Mouse (Mus musculus): ENCODE measurements at regions not wholly inside any gene's neighbourhood (a gene's known extent, or its start where the extent isn't known, plus 50 kb on each side); places are given as distances from the start of the nearest gene placed in this dataset.

DNA sequence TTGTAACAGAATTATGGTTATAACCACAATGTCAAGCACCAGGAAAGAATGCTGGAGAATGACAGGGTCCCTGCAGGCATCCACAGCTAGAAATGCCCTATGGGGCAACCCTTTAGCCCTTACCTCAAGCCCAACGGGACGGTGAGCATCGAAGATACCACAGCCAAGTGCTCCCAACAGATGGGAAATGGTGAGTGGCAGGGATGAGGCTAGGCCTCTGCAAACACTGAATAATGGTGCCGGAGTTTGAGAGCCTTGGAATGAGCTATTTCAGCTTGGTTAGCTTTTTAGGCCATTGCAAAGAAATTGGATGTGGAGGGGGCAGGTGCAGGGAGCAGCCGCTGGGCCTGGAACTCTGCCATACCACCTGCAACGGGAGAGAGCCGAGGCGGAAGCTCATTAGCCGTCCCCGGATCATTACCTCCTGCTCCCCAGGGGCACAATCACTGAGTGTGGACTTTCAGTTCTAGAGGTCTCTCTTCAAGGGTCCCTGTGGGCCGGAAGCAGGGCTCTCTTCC lies 117.9 kb downstream of the Usp31 start:
- Histone ChIP-seq H3K4me3 (ENCODE audit: low read length) (no peak overlapping the region), H3K9me3 (replicated peaks; ENCODE audit: control insufficient read depth, low read length) (no peaks in the 10 kb centered on the region), H3K4me2 (ENCODE audit: low read depth, low read length) (no peak overlapping the region), H3K27me3 (ENCODE audit: control insufficient read depth, insufficient read depth, low read length) (no peaks in the 10 kb centered on the region; the same call in 1 of the 2 replicates), H3K9ac (ENCODE audit: low read length) (no peak overlapping the region), H3K36me3 (ENCODE audit: control insufficient read depth, insufficient read depth) (no peaks in the 10 kb centered on the region), H3K4me1 (ENCODE audit: control insufficient read depth, insufficient read depth, low read length) (no peaks in the 10 kb centered on the region), H3K27ac (ENCODE audit: low read length) (no peak overlapping the region)
- WGBS = 76% methylated on average over 11 of the region's 11 CpGs
- ATAC-seq (replicated peaks; ENCODE audit: extremely low read depth, insufficient read depth, low FRiP score) = no peak

DNA sequence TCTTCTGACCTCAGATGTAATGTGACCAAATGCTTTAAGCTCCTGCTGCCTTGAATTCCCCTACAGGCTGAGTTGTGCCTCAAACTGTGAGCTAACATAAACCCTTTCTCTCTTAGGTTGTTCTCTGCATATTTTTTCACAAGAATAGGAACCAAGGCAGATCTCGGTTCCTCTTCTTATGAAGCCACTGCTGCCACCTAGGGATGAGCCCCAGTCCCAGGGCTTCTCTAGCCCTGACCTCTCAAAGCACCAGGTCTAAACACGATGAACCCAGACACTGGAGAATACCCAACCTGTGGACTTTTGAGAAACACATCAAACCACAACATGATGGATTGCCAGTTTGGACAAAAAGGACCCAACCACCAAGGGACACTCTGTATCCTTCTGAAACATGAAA lies 119.3 kb downstream of the Usp31 start:
- no peak overlapping the region for H3K27ac ChIP-seq (ENCODE audit: low read length)
- WGBS = 50% methylated on average over 2 of the region's 2 CpGs
- H3K27me3 ChIP-seq (ENCODE audit: control insufficient read depth, insufficient read depth, low read length) = no peaks in the 10 kb centered on the region; the same call in 1 of the 2 replicates
- no peaks in the 10 kb centered on the region for H3K9me3 ChIP-seq (replicated peaks; ENCODE audit: control insufficient read depth, low read length)
- no peak overlapping the region for H3K9ac ChIP-seq (ENCODE audit: low read length)
- no peaks in the 10 kb centered on the region for H3K36me3 ChIP-seq (ENCODE audit: control insufficient read depth, insufficient read depth)
- H3K4me3 ChIP-seq (ENCODE audit: low read length) = no peak overlapping the region
- H3K4me2 ChIP-seq (ENCODE audit: low read depth, low read length) = no peak overlapping the region
- no peaks in the 10 kb centered on the region for H3K4me1 ChIP-seq (ENCODE audit: control insufficient read depth, insufficient read depth, low read length)
- no peak for ATAC-seq (replicated peaks; ENCODE audit: extremely low read depth, insufficient read depth, low FRiP score)

DNA sequence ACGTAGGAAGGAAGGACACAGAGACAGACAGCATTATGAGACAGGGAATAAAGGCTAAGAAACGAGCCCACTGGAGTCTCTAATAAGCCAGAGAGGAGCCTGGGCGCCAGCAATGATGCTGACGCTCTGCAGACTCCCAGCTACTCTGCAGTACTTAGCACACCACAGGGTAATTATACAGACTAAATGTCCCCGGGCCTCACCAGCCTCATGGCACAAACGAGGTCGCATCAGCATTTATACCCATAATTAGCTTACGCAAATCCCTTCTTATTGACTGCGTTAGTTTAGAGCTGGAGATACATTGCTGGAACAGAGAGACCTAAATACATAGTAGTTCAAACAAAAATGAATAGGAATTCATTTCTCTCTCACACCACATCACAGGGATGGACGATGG lies 121.3 kb downstream of the Usp31 start:
- no peaks in the 10 kb centered on the region for H3K36me3 ChIP-seq (ENCODE audit: control insufficient read depth, insufficient read depth)
- H3K9ac ChIP-seq (ENCODE audit: low read length) = no peak overlapping the region
- H3K4me3 ChIP-seq (ENCODE audit: low read length) = no peak overlapping the region
- no peak overlapping the region for H3K4me2 ChIP-seq (ENCODE audit: low read depth, low read length)
- H3K4me1 ChIP-seq (ENCODE audit: control insufficient read depth, insufficient read depth, low read length) = no peaks in the 10 kb centered on the region
- H3K9me3 ChIP-seq (replicated peaks; ENCODE audit: control insufficient read depth, low read length) = no peaks in the 10 kb centered on the region
- no peak for ATAC-seq (replicated peaks; ENCODE audit: extremely low read depth, insufficient read depth, low FRiP score)
- WGBS = 80% methylated on average over 10 of the region's 10 CpGs
- H3K27ac ChIP-seq (ENCODE audit: low read length) = no peak overlapping the region
- H3K27me3 ChIP-seq (ENCODE audit: control insufficient read depth, insufficient read depth, low read length) = no peaks in the 10 kb centered on the region; the same call in 1 of the 2 replicates

DNA sequence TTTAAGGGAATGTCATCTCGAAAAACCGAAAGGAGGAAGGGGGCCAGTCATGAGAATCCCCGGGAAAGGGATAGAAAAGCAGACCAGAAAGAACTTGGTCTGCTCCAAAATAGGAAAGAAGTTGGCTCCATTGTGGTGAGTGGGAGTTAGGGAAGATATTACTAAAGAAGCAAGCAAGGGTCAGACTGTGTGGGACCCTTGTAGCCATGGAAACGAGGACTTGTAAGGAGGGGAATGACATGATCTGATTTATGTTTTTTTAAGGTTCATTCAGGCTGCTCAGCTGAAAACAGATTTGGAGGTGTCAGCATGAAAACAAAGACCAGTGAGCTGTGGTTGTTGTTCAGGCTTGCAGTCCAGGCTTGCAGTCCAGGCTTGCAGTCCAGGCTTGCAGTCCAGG lies 127.6 kb downstream of the Usp31 start:
- peak overlapping the region; percentile 35; the same call in 1 of the 2 replicates for H3K27ac ChIP-seq (ENCODE audit: low read length)
- H3K4me1 ChIP-seq (ENCODE audit: control insufficient read depth, insufficient read depth, low read length) = no peaks in the 10 kb centered on the region
- ATAC-seq (replicated peaks; ENCODE audit: extremely low read depth, insufficient read depth, low FRiP score) = no peak
- H3K36me3 ChIP-seq (ENCODE audit: control insufficient read depth, insufficient read depth) = no peaks in the 10 kb centered on the region
- no peaks in the 10 kb centered on the region for H3K27me3 ChIP-seq (ENCODE audit: control insufficient read depth, insufficient read depth, low read length)
- H3K4me3 ChIP-seq (ENCODE audit: low read length) = no peak overlapping the region
- no peaks in the 10 kb centered on the region for H3K9me3 ChIP-seq (replicated peaks; ENCODE audit: control insufficient read depth, low read length)
- 64% methylated on average over 4 of the region's 4 CpGs for WGBS
- no peak overlapping the region for H3K4me2 ChIP-seq (ENCODE audit: low read depth, low read length)
- no peak overlapping the region for H3K9ac ChIP-seq (ENCODE audit: low read length)

DNA sequence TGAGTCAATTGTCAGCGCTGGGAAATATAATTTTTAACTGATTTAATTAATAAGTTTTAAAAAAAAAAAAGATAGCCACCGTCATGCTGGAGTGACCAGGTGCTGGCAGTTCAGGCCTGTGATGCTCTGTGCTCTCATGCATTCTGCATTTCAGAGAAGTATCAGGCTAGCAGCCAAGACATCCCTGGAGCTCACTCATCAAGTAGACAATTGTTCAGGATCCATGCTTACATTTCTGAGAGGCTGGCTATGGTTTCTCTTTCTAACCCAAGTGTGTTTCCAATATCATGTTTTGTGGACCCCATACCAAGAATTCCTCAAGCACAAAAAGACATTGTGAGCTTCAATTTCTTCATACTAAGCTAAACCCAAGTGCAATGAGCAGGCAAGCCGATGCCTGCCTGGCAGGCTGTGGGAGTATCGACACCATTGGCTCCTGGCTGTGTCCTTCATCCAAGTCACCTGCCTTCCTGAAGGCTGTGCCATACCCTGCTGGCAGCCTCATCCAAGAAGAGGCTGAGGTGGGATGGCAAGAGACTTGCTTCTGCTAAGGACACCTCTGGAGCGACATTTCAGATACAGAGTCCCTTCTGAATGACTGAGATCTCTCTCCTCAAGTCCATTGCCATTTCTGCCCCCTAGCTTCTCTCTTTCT lies 134.2 kb downstream of the Usp31 start:
- Histone ChIP-seq H3K36me3 (ENCODE audit: control insufficient read depth, insufficient read depth) (no peaks in the 10 kb centered on the region), H3K9me3 (replicated peaks; ENCODE audit: control insufficient read depth, low read length) (no peaks in the 10 kb centered on the region), H3K4me3 (ENCODE audit: low read length) (no peak overlapping the region), H3K27me3 (ENCODE audit: control insufficient read depth, insufficient read depth, low read length) (no peaks in the 10 kb centered on the region), H3K9ac (ENCODE audit: low read length) (no peak overlapping the region), H3K4me1 (ENCODE audit: control insufficient read depth, insufficient read depth, low read length) (no peaks in the 10 kb centered on the region), H3K4me2 (ENCODE audit: low read depth, low read length) (no peak overlapping the region), H3K27ac (ENCODE audit: low read length) (no peak overlapping the region)
- 72% methylated on average over 5 of the region's 5 CpGs for WGBS
- no peak for ATAC-seq (replicated peaks; ENCODE audit: extremely low read depth, insufficient read depth, low FRiP score)

DNA sequence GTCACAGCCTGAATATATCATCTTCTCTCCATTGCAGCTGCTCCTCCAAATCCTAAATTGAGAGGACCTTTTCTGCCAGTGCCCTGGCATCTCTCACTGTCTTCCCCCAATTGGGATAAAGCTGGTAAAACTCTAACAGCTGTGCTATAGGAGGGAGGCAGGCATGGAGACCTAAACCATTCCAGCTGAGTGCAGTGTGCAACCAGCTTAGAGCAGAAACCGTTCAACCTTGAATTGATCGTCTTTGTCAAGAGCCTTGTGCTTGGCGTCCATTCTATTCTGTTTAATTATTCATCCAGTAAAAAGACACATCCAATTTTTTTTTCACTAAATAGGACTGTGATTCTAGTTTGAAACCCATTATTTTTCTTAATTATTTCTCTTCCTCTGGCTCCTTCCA lies 135.3 kb downstream of the Usp31 start:
- H3K27ac ChIP-seq (ENCODE audit: low read length) = no peak overlapping the region

DNA sequence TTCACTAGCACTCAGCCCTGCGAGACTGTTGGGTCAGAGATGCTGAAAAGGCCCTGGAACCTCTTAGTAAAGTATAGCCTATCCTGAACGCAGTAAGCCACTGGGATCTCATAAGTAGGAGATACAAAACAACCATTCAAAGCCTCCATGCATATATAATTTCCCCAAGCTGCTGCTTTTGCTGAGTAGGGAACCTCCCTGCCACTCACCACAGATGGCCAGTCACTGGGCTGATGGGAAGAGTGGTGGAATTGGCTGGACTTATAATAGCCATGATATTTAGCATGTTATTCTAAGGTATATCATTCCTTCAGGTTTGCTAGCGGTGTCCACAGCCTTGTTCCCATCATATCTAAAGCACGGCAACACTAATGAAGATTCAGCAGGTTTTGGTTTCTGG lies 135.8 kb downstream of the Usp31 start:
- Histone ChIP-seq H3K9ac (ENCODE audit: low read length) (no peak overlapping the region), H3K9me3 (replicated peaks; ENCODE audit: control insufficient read depth, low read length) (no peaks in the 10 kb centered on the region), H3K27ac (ENCODE audit: low read length) (no peak overlapping the region), H3K4me2 (ENCODE audit: low read depth, low read length) (no peak overlapping the region), H3K4me3 (ENCODE audit: low read length) (no peak overlapping the region), H3K36me3 (ENCODE audit: control insufficient read depth, insufficient read depth) (no peaks in the 10 kb centered on the region), H3K4me1 (ENCODE audit: control insufficient read depth, insufficient read depth, low read length) (no peaks in the 10 kb centered on the region), H3K27me3 (ENCODE audit: control insufficient read depth, insufficient read depth, low read length) (no peaks in the 10 kb centered on the region)
- WGBS = 79% methylated on average over 4 of the region's 4 CpGs
- ATAC-seq (replicated peaks; ENCODE audit: extremely low read depth, insufficient read depth, low FRiP score) = no peak

More for the DNA sequence above, 135.3 kb downstream of the Usp31 start:
- Histone ChIP-seq H3K36me3 (ENCODE audit: control insufficient read depth, insufficient read depth) (no peaks in the 10 kb centered on the region), H3K9me3 (replicated peaks; ENCODE audit: control insufficient read depth, low read length) (no peaks in the 10 kb centered on the region), H3K4me3 (ENCODE audit: low read length) (no peak overlapping the region), H3K4me1 (ENCODE audit: control insufficient read depth, insufficient read depth, low read length) (no peaks in the 10 kb centered on the region), H3K4me2 (ENCODE audit: low read depth, low read length) (no peak overlapping the region), H3K9ac (ENCODE audit: low read length) (no peak overlapping the region), H3K27me3 (ENCODE audit: control insufficient read depth, insufficient read depth, low read length) (no peaks in the 10 kb centered on the region)
- 74% methylated on average over 3 of the region's 3 CpGs for WGBS
- no peak for ATAC-seq (replicated peaks; ENCODE audit: extremely low read depth, insufficient read depth, low FRiP score)

DNA sequence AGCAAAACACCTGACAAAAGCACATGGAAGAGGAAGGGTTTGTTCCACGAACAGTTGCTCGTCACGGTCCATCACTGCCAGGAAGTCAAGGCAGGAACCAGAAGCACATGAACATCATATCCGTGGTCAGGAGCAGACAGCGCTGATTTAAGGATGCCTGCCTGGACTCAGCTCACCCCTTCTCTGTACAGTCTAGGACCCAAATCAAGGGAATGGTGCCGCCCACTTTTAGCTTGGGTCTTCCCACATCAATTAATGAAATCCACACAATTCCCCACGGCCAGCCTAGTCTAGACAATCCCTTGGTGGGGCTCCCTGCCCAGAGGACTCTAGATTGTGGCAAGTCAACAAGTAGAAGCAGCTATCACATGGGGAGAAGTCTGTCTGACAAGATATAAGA lies 137.8 kb downstream of the Usp31 start:
- H3K27me3 ChIP-seq (ENCODE audit: control insufficient read depth, insufficient read depth, low read length) = no peaks in the 10 kb centered on the region
- H3K27ac ChIP-seq (ENCODE audit: low read length) = no peak overlapping the region
- no peak overlapping the region for H3K9ac ChIP-seq (ENCODE audit: low read length)
- WGBS = 86% methylated on average over 7 of the region's 7 CpGs
- no peaks in the 10 kb centered on the region for H3K4me1 ChIP-seq (ENCODE audit: control insufficient read depth, insufficient read depth, low read length)
- no peak for ATAC-seq (replicated peaks; ENCODE audit: extremely low read depth, insufficient read depth, low FRiP score)
- no peak overlapping the region for H3K4me2 ChIP-seq (ENCODE audit: low read depth, low read length)
- H3K36me3 ChIP-seq (ENCODE audit: control insufficient read depth, insufficient read depth) = no peaks in the 10 kb centered on the region
- H3K9me3 ChIP-seq (replicated peaks; ENCODE audit: control insufficient read depth, low read length) = no peaks in the 10 kb centered on the region
- no peak overlapping the region for H3K4me3 ChIP-seq (ENCODE audit: low read length)

DNA sequence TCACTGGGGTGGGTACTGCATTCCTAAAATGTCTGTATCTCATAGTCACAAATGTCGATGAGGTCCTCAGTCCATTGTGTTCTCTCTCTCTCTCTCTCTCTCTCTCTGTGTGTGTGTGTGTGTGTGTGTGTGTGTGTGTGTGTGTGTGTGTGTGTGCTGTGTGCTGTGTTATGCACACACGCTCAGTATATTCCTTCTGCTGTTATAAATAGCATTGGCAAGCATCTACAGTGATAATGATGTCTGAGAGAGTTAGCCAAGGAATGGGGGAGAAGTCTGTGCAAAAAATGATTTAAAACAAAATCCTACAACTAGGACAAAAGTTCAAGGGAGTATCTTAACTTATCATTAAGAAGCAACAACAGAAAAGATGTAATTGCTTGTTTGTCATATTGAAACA lies 139.0 kb downstream of the Usp31 start:
- H3K4me3 ChIP-seq (ENCODE audit: low read length) = no peak overlapping the region
- no peak; the same call in 1 of the 2 replicates for ATAC-seq (replicated peaks; ENCODE audit: extremely low read depth, insufficient read depth, low FRiP score)
- H3K36me3 ChIP-seq (ENCODE audit: control insufficient read depth, insufficient read depth) = no peaks in the 10 kb centered on the region
- H3K9me3 ChIP-seq (replicated peaks; ENCODE audit: control insufficient read depth, low read length) = no peaks in the 10 kb centered on the region
- 29% methylated on average over 2 of the region's 2 CpGs for WGBS
- H3K27ac ChIP-seq (ENCODE audit: low read length) = no peak overlapping the region
- no peak overlapping the region for H3K9ac ChIP-seq (ENCODE audit: low read length)
- no peak overlapping the region for H3K4me2 ChIP-seq (ENCODE audit: low read depth, low read length)
- H3K4me1 ChIP-seq (ENCODE audit: control insufficient read depth, insufficient read depth, low read length) = no peaks in the 10 kb centered on the region
- H3K27me3 ChIP-seq (ENCODE audit: control insufficient read depth, insufficient read depth, low read length) = no peaks in the 10 kb centered on the region
